Mouse (Mus musculus): ENCODE measurements at regions not wholly inside any gene's neighbourhood (a gene's known extent, or its start where the extent isn't known, plus 50 kb on each side); places are given as distances from the start of the nearest gene placed in this dataset.
"Not testable (repeated sequence)": the region's sequence is repeated elsewhere in the genome, so short reads cannot be mapped to it uniquely, and the experiment has no call there.

DNA sequence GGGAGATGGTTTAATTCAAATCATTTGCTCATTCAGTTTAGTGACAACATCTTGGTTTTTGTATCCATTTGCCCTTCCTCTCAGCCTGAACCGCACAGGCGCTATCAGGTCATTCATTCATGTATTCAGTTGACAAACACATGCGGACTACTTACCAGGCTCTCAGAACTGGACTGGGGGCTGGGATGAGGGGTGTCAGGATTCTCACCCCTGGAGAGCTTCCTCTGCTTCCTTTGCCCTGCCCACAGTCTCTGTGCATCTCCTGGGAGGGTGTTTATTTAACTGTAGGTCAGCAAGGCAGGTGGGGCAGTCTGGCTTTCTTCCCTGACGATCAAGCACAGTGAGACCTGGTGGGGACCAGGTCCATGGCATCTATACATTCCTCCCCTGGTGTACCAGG, 123.6 kb upstream of the Slc1a3 start:
- DNase-seq (ENCODE audit: low spot score in 2 of 2) = no peak
- intact Hi-C loops (cut with DNase I) = no loop called here

DNA sequence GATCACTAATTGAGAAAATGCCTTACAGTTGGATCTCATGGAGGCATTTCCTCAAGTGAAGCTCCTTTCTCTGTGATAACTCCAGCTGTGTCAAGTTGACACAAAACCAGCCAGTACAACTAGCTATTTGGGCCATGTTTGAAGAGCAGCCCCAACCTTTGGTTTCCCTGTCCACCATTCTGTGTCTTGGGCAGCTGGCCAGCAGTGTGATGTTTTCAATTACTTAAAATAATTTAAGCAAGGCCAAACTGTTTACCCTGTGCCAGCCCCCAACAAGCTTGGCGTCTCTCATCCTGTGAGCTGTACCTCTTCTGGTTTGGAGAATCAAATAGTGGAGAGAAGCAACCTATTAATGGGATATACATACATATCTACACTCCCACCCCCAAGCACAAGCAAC, 122.4 kb upstream of the Slc1a3 start:
- intact Hi-C loops (cut with DNase I) = no loop called here
- no peak for DNase-seq (ENCODE audit: low spot score in 2 of 2)

DNA sequence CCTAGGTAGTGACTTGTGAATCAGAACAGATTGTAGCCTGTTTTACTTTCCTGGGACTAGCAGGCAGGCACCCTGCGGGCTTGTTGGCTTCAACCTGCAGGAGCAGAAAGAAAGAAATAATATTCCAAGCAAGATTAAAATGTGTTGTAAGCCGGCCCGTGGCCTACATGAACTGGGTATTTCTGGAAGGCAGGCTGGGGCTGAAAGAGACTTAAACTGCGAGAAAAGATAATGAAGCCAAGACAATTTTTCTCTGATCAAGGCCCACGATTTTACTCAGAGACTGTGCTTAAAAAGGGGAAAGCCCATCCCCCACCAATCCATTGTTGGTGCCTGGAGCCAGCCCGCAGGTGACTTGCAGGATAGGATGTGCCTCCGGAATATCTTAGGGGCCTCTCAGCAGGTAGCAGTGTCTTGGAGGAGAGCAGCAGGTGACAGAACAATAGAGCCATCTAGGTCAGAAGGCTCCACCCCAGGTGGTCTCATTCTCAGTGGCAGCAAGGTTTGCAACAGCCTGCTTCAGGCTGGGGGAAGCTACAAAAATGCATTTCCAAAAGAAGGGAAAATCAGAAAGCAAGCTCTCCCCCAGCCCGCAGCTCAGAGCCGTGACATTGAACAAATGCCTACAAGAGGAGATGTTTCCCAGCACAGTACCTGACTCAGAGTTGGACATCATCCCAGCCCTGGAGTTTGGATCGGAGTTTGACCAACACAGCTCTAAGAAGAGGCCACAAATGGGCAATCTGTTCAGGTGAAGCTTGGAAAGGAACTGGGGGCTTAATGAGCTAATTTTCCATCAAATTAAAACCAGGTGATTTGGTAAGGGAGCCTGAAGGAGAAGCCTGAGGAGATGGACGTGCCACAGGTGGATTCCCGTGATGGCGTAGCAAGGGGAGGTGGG, 121.4 kb upstream of the Slc1a3 start:
- intact Hi-C loops (cut with DNase I) = no loop called here
- DNase-seq (ENCODE audit: low spot score in 2 of 2) = no peak

DNA sequence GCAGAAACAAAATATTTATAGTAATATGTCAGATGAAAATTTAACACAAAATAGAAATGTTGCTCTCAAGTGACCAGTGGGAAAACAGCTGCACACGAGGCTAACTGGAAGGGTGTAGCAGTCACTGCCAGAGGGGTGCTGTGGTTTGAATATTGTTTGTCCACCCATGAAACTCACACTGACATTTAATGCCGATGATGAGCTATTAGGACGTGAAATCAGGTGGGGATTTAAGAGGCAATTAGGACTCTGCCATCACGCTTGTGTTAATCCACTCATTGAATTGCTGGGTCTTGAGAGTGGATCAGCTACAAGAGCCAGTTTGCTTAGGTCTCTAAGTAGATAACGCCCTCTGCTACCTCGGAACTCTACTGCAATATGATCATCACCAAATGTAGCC, 114.3 kb upstream of the Slc1a3 start:
- intact Hi-C loops (cut with DNase I) = no loop called here
- DNase-seq (ENCODE audit: low spot score in 2 of 2) = no peak

DNA sequence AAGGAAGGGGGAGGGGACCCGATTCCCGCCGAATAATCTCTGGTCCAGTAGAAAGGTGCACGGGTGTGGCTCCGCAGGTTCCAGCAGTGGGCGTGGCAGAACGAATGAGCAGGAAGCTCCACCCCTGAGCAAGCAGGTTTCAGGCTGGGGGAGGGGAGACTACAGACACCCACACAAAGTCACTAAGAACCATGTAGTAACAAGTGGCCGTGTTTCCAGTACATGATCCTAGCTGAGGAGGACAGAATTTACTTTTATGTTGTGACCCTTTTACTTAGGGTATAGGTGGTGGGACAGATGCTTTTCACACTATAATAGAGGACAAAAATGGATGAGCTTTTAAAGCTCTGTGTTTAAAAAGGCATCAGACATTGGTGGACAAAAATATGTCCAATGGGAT, 112.2 kb upstream of the Slc1a3 start:
- DNase-seq (ENCODE audit: low spot score in 2 of 2); intact Hi-C loops (cut with DNase I): not testable (repeated sequence)

DNA sequence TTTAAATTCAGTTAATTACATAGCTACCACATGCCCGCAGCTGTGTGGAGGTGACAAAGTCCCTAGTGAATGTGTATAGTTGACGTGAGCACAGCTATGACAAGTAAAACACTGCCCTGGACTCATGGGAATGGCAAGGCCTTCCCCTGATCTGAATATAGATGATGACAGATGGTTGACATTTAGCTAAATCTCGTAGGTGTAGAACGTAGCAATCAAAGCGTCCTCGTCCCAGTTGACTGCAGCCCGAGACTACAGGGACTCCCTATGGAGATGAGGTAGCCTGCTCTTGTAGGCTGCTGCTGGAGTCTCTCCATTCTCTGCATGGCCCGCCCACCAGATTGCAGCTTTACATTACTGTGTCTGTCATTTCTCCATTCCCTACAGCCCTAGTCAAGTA, 107.0 kb upstream of the Slc1a3 start:
- intact Hi-C loops (cut with DNase I) = no loop called here
- DNase-seq (ENCODE audit: low spot score in 2 of 2) = no peak

DNA sequence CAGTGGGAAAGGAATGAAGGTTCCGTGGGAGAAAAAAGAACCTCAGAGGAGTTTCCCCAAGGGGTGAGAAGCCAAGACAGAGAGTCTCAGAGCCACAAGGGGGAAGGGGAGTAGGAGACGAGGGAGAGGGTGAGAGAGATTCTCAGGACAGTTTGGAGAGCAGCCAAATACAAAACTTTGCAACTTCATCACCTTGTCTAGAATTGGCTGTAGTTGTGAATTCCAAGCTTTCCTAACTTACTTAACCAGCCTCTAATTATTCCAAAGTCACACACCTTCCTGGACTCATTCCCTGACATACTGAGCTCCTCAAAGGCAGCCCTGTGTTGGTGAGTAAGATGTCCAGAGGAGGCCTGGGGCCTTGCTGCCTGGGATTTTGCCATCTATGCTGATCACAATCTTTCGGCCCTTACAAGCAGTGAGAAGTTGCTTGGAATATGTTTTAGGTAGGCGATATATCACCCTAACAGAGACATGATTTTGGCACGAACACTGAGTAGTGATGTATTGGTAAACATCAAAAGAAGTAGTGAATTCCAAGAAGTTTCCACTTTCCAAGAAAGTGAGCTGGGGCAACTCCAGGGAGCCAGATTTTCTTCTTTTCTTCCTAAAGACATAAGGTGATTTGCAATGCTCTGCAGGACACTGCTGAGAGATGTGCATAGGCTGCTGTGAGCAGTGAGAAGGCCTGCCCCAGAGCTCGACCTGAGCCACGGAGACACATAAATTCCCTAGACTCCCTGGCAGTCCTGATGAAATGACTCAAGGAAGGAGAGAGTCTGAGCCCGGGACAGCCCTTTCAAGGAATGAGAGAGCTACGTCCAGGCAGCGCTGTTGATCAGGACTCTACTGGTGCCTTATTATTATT, 106.2 kb upstream of the Slc1a3 start:
- DNase-seq (ENCODE audit: low spot score in 2 of 2) = no peak
- intact Hi-C loops (cut with DNase I) = no loop called here

DNA sequence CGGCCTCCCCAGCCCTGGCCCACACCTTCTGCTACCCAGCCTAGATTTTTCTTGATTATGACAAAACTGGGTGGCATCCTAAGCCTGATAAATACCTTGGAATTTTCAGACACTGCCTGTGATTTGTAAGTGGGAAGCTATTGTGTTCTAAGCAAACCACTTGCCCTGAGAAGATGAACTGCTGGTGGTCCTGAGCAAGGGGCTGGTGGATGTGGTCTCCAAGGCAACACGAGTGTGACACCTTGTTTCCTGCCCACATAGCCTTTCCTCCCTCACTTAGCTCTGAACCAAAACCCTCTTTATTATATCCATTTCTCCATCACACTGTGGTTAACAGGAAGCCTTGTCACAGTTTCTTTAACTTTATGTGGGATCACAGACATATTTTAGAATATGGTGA, 105.4 kb upstream of the Slc1a3 start:
- DNase-seq (ENCODE audit: low spot score in 2 of 2) = no peak
- intact Hi-C loops (cut with DNase I) = no loop called here

DNA sequence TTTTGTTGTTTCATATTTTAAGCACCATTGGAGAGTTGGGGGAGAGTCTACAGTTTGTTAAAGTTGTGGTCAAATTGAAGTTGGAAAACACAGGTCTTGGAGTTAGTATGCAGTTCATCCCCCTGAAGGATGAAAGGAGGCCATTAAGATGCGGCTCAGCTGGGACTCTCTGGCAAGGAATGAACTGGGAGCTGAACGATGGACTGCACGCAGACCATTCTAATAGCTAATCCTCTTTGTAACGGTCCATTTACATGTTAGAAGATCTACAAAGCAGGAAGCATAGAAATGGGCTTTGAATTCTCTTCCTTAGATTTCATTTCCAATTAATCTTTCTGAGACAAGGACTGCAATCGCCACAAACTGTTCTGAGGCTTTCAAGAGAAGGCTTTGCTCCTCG, 104.7 kb upstream of the Slc1a3 start:
- DNase-seq (ENCODE audit: low spot score in 2 of 2) = no peak
- intact Hi-C loops (cut with DNase I) = no loop called here

DNA sequence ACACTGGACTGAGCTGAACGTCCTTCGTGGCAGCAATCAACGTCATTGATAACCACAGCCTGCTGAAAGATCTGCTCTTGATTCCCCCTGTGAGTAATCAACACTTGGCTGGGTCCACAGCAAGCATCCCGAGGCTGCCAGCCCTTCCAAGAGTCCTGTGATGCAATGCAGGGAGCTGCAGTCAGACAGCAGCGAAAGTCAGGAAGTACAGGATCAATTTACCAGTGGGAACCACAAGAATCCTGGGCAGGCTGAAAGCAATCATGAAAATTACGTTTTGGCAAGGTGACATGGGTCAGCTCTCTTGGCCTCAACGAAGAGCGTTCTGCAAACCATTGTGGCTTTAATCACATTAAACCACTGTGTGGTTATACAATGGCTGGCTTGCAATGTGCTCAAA, 95.8 kb upstream of the Slc1a3 start:
- no peak for DNase-seq (ENCODE audit: low spot score in 2 of 2)
- intact Hi-C loops (cut with DNase I) = no loop called here

DNA sequence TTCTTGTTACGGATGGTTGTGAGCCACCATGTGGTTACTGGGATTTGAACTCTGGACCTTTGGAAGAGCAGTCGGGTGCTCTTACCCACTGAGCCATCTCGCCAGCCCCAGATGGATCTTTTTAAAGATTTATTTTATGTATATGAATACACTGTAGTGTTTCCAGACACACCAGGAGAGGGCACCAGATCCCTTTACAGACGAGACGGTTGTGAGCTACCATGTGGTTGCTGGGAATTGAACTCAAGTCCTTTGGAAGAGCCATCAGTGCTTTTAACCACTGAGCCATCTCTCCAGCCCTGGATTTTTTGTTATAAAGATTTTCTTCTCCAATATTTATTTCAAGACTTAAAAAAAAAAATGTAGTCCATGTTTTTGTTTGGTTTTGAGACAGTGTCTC, 95.0 kb upstream of the Slc1a3 start:
- DNase-seq (ENCODE audit: low spot score in 2 of 2); intact Hi-C loops (cut with DNase I): not testable (repeated sequence)

DNA sequence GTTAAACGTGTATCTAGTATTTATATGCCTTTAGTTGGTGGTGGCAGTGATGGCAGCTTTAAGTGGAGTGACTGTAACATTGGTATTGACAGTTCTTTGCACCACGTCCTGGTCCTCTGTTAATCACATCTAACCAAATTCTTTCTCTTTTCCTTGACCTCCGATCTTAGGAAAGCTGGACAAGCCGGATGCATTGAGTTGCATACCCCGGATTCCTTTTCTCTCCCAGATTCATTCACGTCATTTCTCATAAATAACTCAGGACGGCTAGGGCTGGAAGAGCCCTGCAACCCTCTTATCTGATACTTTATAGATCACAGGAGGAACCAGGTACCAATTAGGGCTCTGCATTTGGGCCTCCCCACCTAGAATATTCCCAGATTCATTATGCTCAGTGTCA, 91.5 kb upstream of the Slc1a3 start:
- intact Hi-C loops (cut with DNase I) = no loop called here
- DNase-seq (ENCODE audit: low spot score in 2 of 2) = no peak

DNA sequence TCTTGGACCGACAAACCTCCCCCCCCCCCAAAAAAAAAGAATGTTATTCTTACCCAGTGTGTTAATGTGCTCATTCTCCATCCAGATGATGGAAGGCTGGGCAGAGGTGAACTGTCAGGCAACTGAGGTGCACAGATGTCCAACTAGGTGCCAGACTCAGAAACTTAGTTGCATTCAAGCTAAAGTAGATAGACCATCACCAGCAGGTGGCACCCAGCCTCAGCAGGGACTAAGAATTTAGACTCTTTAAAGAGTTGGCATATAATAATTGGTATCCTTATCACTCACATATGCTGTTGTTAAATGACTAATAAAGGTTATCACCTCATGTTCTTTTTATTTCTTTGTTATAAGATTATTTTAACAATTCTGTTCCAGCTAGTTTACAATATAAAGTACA, 86.5 kb upstream of the Slc1a3 start:
- intact Hi-C loops (cut with DNase I) = no loop called here
- DNase-seq (ENCODE audit: low spot score in 2 of 2) = no peak

DNA sequence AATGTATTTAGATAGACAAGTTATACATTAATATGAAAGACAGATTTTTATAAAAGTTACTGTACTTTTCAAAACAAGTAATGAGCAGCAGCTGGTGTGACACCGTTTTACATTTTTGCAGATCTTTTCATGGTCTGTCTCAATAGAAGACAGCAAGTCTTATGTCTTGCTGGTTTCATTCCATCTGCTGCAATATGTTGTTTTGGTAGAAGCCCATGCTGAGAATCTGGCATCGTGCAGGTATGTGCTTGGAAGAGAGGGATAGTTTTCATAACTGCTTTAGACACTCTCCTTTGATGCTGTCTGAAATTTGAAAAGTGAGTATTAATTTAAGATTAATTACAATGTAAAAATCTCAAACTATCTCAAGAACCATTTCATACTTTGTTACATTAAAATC, 81.5 kb upstream of the Slc1a3 start:
- no peak for DNase-seq (ENCODE audit: low spot score in 2 of 2)
- intact Hi-C loops (cut with DNase I) = no loop called here

DNA sequence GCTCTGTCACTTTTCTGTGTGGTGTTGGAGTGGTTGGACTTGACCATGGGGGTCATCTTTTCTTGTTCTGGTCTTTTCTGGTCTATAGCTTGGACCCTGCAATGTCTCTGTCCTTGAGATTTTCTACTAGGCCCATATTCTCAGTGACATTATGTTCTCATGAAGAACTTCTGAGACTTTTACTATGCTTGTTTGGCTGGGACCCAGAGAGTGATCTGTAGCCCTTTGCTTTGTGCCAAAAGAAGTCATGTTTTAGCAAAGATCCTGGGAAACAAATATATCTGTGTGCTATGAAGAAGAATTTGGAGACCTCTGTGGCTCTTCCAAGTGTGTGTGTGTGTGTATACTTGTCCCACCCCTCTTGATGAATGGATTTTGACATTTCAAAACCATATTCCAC, 79.4 kb upstream of the Slc1a3 start:
- intact Hi-C loops (cut with DNase I) = no loop called here

DNA sequence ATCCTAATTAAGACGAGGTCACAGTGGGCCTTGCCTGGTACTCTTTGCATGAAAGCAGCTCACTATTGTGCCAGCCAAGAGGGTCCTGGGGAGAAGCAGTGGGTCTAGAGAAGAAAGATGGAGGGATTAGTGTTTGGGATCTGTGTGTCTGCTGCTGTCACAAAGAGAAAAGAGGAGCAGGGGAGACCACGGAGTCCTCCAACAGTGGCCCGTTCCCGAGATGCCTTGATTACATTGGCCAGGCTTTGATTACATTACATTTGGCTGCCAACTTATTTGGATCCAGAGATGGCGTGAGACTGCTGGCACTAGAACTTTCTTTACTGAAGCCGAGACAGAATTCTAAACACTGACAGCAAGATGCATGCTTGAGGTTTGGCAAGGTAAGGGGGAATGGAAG, 78.4 kb upstream of the Slc1a3 start:
- intact Hi-C loops (cut with DNase I) = no loop called here
- no peak for DNase-seq (ENCODE audit: low spot score in 2 of 2)

More for the DNA sequence above, 79.4 kb upstream of the Slc1a3 start:
- DNase-seq (ENCODE audit: low spot score in 2 of 2) = no peak

DNA sequence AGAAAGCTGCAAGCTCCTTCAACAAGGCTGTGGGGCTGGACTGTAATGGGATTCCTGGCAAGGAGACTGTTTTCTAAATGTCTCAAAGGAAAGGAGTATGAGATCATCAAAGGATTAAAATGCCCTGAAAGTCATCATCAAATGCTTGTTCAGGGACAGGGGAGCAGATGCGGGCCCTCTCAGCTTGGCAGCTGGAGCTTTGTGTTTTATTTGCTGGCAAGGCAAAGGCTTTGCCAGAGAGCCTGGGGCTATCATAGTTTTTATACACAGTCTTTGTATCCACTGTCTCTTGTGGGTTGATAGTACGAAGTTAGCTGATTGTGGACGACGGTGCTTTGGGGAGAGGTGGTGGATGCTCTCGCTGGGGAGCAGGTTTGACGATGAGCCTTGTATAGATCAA, 75.0 kb upstream of the Slc1a3 start:
- DNase-seq (ENCODE audit: low spot score in 2 of 2) = no peak
- intact Hi-C loops (cut with DNase I) = no loop called here

DNA sequence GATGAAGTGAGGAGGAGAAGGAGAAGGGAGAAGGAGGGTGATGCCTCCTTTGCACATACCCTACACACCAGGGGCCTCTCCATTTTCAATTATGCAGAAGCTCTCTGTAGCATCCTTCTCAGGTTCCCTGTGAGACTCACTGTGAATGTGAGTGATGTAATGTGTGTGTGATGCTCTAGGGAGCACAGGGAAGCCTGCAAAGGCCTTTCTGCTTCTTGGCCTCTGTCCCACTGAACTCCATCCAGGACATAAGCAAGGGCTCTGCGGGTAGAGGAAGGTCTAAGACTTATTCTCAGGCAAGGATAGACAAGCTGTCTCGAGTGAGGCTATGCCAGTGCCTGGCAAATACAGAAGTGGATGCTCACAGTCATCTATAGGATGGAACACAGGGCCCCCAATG, 73.0 kb upstream of the Slc1a3 start:
- intact Hi-C loops (cut with DNase I) = no loop called here
- no peak for DNase-seq (ENCODE audit: low spot score in 2 of 2)

DNA sequence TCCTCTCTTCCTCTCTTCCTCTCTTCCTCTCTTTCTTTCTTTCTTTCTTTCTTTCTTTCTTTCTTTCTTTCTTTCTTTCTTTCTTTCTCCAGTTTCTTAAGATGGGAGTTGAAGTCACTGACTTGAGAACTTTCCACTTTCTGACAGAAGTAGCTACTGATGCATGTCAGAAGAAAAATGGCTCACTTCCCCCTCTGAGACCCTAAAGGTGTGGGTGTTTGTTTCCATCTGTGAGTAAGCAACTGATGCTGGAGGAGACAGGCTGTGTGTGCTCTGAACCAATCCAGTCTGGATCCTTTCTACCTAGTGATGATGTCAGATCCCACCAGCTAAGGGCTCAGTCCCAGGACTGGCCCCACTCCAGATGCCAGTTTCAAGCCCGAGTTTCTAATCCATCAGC, 72.5 kb upstream of the Slc1a3 start:
- intact Hi-C loops (cut with DNase I) = no loop called here
- no peak for DNase-seq (ENCODE audit: low spot score in 2 of 2)

DNA sequence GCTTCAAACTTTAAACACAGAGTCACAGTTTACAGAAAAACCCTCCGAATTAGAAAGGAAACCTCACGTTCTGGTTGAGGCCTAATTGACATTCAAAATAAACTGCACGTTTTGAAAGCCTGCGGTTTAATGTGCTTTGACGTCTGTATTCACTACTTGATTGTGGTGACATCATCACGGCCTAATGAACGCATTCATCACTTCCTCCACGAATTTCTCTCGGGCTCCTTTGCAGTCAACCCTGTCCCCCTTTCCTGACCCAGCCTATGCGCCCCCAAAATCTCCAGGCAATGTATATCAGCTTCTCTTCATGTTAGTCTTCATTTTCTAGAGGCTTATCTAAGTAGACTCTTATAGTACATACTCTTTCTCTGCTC, 71.6 kb upstream of the Slc1a3 start:
- intact Hi-C loops (cut with DNase I) = no loop called here
- DNase-seq (ENCODE audit: low spot score in 2 of 2) = no peak

All from left cerebral cortex, postnatal 36 days (tissue).